Comparison of ENCODE assay signal across 8 mouse cellular contexts in the genomic region with DNA sequence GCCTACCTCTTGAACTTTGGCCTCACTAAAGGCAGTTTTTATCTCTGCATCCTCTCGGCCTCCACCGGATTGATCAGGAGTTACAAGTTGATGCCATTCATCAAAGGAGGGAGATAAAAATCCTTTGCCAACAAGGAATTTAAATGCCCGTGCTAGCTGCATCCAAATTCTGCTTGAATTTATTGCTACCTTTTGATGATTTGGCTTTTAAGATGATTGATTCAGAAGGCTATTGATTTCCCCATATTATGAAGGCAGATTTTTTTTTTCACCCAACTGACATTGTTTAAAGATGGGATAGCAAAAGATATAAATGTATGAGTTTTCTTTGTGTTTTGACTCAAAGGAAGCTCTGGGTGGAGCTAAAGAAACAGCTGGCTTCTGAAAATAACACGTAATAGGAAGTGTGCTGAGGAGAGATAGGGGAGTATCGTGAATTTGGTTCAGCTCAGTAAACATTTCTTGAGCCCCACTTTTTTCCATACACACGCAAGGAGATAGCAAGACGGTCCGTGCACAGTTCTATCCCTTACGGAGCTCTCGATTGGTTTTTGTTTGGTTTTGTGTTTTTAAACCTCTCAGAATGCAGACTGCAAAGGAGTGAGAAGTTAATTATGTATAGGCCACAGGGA. TPM values are rescaled to one million over a fixed set of nuclear protein-coding genes. Genes with fewer than 3 reads are reported as not detected.
DNase-seq lines count a peak whose midpoint lies in the region; ATAC-seq lines count a peak whose summit lies in the region.

No protein-coding gene starts in this region.

- H3K9ac ChIP-seq in intestine, embryonic 16.5 days (ENCODE audit: low read depth, low read length): peak overlapping the region; percentile 97
- peak overlapping the region; percentile 62 for H3K9ac ChIP-seq in midbrain, embryonic 15.5 days

- no peaks in the 10 kb centered on the region for H3K9me3 ChIP-seq in intestine, embryonic 16.5 days (ENCODE audit: control insufficient read depth, low read length)
- no peaks in the 10 kb centered on the region for H3K9me3 ChIP-seq in midbrain, embryonic 15.5 days

- no peaks in the 10 kb centered on the region for H3K27me3 ChIP-seq in intestine, embryonic 16.5 days (replicated peaks; ENCODE audit: control insufficient read depth, insufficient read depth, low read length)
- no peaks in the 10 kb centered on the region; the same call in 1 of the 2 replicates for H3K27me3 ChIP-seq in midbrain, embryonic 15.5 days (replicated peaks)

- H3K4me1 ChIP-seq in intestine, embryonic 16.5 days (ENCODE audit: control insufficient read depth, insufficient read depth, low read length): peaks cover 17% of the 10 kb centered on the region
- peaks cover 25% of the 10 kb centered on the region for H3K4me1 ChIP-seq in midbrain, embryonic 15.5 days

- ATAC-seq in CD4-positive, CD25-positive, alpha-beta regulatory T cell, adult 4 months: peak; percentile 69
- peak; percentile 82 for ATAC-seq in erythroblast, adult 5-6 weeks (replicated peaks; ENCODE audit: low FRiP score, poor library complexity, severe bottlenecking)
- ATAC-seq in intestine, embryonic 16.5 days: no peak
- ATAC-seq in midbrain, embryonic 15.5 days (replicated peaks): no peak

- DNase-seq in 3T3-L1 (ENCODE audit: low read depth, low spot score): peak; percentile 43
- DNase-seq in gastrocnemius, adult 18-20 months (ENCODE audit: low spot score): no peak
- no peak for DNase-seq in layer of hippocampus, postnatal 10 days (ENCODE audit: low spot score in 2 of 2)
- DNase-seq in thymus, postnatal 10 days (ENCODE audit: low spot score in 2 of 2): no peak

- peak overlapping the region; percentile 99 for H3K27ac ChIP-seq in intestine, embryonic 16.5 days (ENCODE audit: low read length)
- peak overlapping the region; percentile 88 for H3K27ac ChIP-seq in midbrain, embryonic 15.5 days

- peaks cover 6% of the 10 kb centered on the region; the same call in 1 of the 2 replicates for H3K36me3 ChIP-seq in intestine, embryonic 16.5 days (ENCODE audit: control insufficient read depth, insufficient read depth, low read length)
- no peaks in the 10 kb centered on the region for H3K36me3 ChIP-seq in midbrain, embryonic 15.5 days (replicated peaks)

- peak overlapping the region; percentile 89 for H3K4me3 ChIP-seq in intestine, embryonic 16.5 days (ENCODE audit: low read length)
- peak overlapping the region; percentile 60 for H3K4me3 ChIP-seq in midbrain, embryonic 15.5 days

- peak overlapping the region; percentile 76 for H3K4me2 ChIP-seq in intestine, embryonic 16.5 days (ENCODE audit: low read depth, low read length)
- peak overlapping the region; percentile 45 for H3K4me2 ChIP-seq in midbrain, embryonic 15.5 days

- WGBS in intestine, embryonic 16.5 days: 28% methylated on average over 10 of the region's 10 CpGs
- 37% methylated on average over 10 of the region's 10 CpGs for WGBS in midbrain, embryonic 15.5 days

RNA-seq across cellular contexts. Expression of gene Cmas, which starts 1.0 kb away (rescaled TPM):
- polyA plus RNA-seq in CD4-positive, CD25-positive, alpha-beta regulatory T cell, adult 4 months (2017; shearing (Covaris generic)): 10 to 100 TPM; 10.1 to 16.0 TPM
- total RNA-seq in erythroblast, adult 5-6 weeks (2015; ENCODE audit: low replicate concordance): 639 and 701 TPM in 2 replicates
- 721 and 946 TPM in 2 replicates for total RNA-seq in erythroblast, adult 5-6 weeks (2017; ENCODE audit: low replicate concordance)
- 145 and 153 TPM in 2 replicates for polyA plus RNA-seq in intestine, embryonic 16.5 days (2015; fragmentation: Nextera tagmentation; extraction: Ambion mirVana)
- 213 and 222 TPM in 2 replicates for polyA plus RNA-seq in midbrain, embryonic 15.5 days (2015; fragmentation: Nextera tagmentation; extraction: Ambion mirVana)
- total RNA-seq in gastrocnemius, adult 18-20 months (2021): 10 to 100 TPM; 27.0 to 30.1 TPM
- 100 to 1,000 TPM; 134 to 138 TPM for total RNA-seq in layer of hippocampus, postnatal 10 days (2021)

RNA-seq across cellular contexts. Expression of gene Sult6b2, which starts 46.9 kb away (rescaled TPM):
- not detected for polyA plus RNA-seq in CD4-positive, CD25-positive, alpha-beta regulatory T cell, adult 4 months (2017; shearing (Covaris generic))
- not detected in 2 replicates for total RNA-seq in erythroblast, adult 5-6 weeks (2015; ENCODE audit: low replicate concordance)
- total RNA-seq in erythroblast, adult 5-6 weeks (2017; ENCODE audit: low replicate concordance): 0.42 TPM in 1 of 2 replicates, not detected in the other
- 49.8 and 76.7 TPM in 2 replicates for polyA plus RNA-seq in intestine, embryonic 16.5 days (2015; fragmentation: Nextera tagmentation; extraction: Ambion mirVana)
- polyA plus RNA-seq in midbrain, embryonic 15.5 days (2015; fragmentation: Nextera tagmentation; extraction: Ambion mirVana): 0.17 and 0.38 TPM in 2 replicates
- total RNA-seq in gastrocnemius, adult 18-20 months (2021): not detected
- under 1 TPM; 0.21 to 0.29 TPM for total RNA-seq in layer of hippocampus, postnatal 10 days (2021)

RNA-seq across cellular contexts. Expression of gene Abcc9, which starts 55.3 kb away (rescaled TPM):
- polyA plus RNA-seq in CD4-positive, CD25-positive, alpha-beta regulatory T cell, adult 4 months (2017; shearing (Covaris generic)): not detected
- total RNA-seq in erythroblast, adult 5-6 weeks (2015; ENCODE audit: low replicate concordance): not detected in 2 replicates
- total RNA-seq in erythroblast, adult 5-6 weeks (2017; ENCODE audit: low replicate concordance): 0.17 TPM in 1 of 2 replicates, not detected in the other
- 7.6 and 7.8 TPM in 2 replicates for polyA plus RNA-seq in intestine, embryonic 16.5 days (2015; fragmentation: Nextera tagmentation; extraction: Ambion mirVana)
- polyA plus RNA-seq in midbrain, embryonic 15.5 days (2015; fragmentation: Nextera tagmentation; extraction: Ambion mirVana): 3.1 and 3.6 TPM in 2 replicates
- 100 to 1,000 TPM; 120 to 132 TPM for total RNA-seq in gastrocnemius, adult 18-20 months (2021)
- total RNA-seq in layer of hippocampus, postnatal 10 days (2021): 1 to 10 TPM; 7.5 to 9.1 TPM

Comparison
In these comparisons a context has a peak if more than half of its experiments do, and no peak if none do; other contexts are left out.
1. ATAC-seq: peak in CD4-positive, CD25-positive, alpha-beta regulatory T cell, adult 4 months (single experiment) and erythroblast, adult 5-6 weeks (single experiment); none in intestine, embryonic 16.5 days (single experiment) and midbrain, embryonic 15.5 days (single experiment).
2. RNA of gene Cmas, which starts 1.0 kb away (total RNA-seq): 639 to 946 TPM in erythroblast, adult 5-6 weeks; 134 to 138 TPM in layer of hippocampus, postnatal 10 days and 27.0 to 30.1 TPM in gastrocnemius, adult 18-20 months; every median in the first group is over 4 times any median in the second.
3. RNA of gene Abcc9, which starts 55.3 kb away (total RNA-seq): 120 to 132 TPM in gastrocnemius, adult 18-20 months; 7.5 to 9.1 TPM in layer of hippocampus, postnatal 10 days and 0.17 TPM in erythroblast, adult 5-6 weeks; every median in the first group is over 10 times any median in the second.